Mouse (Mus musculus) intestine, embryonic 16.5 days (tissue): ENCODE data around the gene Olfr1377. TPM values are rescaled to one million over a fixed set of nuclear protein-coding genes. Genes with fewer than 3 reads are reported as not detected.
A peak's percentile ranks its signal among the peaks of the same experiment; 100 is the strongest.

Experiments
- ATAC-seq: fragments of 200-750 bp; cut with Nextera tagmentation; 2 replicates; pipeline ENCODE4 v1.8.0; 2017; ENCODE audit warnings: moderate TSS enrichment, moderate library complexity
- H3K27ac ChIP-seq: fragments of 300-500 bp; sonication (generic); 2 replicates; pipeline ENCODE4 v1.5.1; 2014; ENCODE audit warnings: mild to moderate bottlenecking, low read length
- H3K27me3 ChIP-seq: fragments of 300-500 bp; sonication (generic); replicated peaks from 2 replicates; pipeline ENCODE4 v1.6.1; 2014; ENCODE audit warnings: low read length, control low read depth, mixed read lengths; ENCODE audit not compliant: control insufficient read depth, insufficient read depth
- H3K36me3 ChIP-seq: fragments of 300-500 bp; sonication (generic); 2 replicates; pipeline ENCODE4 v1.6.1; 2014; ENCODE audit warnings: low read length, control low read depth; ENCODE audit not compliant: control insufficient read depth, insufficient read depth
- H3K4me1 ChIP-seq: fragments of 300-500 bp; sonication (generic); 2 replicates; pipeline ENCODE4 v1.6.1; 2014; ENCODE audit warnings: low read length, control low read depth, mixed read lengths; ENCODE audit not compliant: control insufficient read depth, insufficient read depth
- H3K4me2 ChIP-seq: fragments of 300-500 bp; sonication (generic); 2 replicates; pipeline ENCODE4 v1.6.1; 2014; ENCODE audit warnings: low read depth, low read length, control low read depth
- H3K4me3 ChIP-seq: fragments of 300-500 bp; sonication (generic); 2 replicates; pipeline ENCODE4 v1.5.1; 2014; ENCODE audit warnings: mild to moderate bottlenecking, low read length
- H3K9ac ChIP-seq: fragments of 300-500 bp; sonication (generic); 2 replicates; pipeline ENCODE4 v1.6.1; 2014; ENCODE audit warnings: low read depth, low read length
- H3K9me3 ChIP-seq: fragments of 300-500 bp; sonication (generic); 2 replicates; pipeline ENCODE4 v1.6.1; 2016; ENCODE audit warnings: low read length, control low read depth; ENCODE audit not compliant: control insufficient read depth
- WGBS: fragments of 180-500 bp; shearing (Covaris S2); extraction: QIAGEN DNeasy Blood & Tissue Kit; methylation state at CpG from one replicate; pipeline ENCODE4 v1.1.7; 2014; 5-methylcytosine and 5-hydroxymethylcytosine counted together
- polyA plus RNA-seq: library from polyadenylated mRNA; unstranded; fragments of >200 nt; fragmentation: Nextera tagmentation; extraction: Ambion mirVana; gene quantifications from 2 replicates; pipeline ENCODE4 v1.2.1, GENCODE M21; 2015

Gene Olfr1377
- polyA plus RNA-seq, result not detected in 2 replicates

DNA sequence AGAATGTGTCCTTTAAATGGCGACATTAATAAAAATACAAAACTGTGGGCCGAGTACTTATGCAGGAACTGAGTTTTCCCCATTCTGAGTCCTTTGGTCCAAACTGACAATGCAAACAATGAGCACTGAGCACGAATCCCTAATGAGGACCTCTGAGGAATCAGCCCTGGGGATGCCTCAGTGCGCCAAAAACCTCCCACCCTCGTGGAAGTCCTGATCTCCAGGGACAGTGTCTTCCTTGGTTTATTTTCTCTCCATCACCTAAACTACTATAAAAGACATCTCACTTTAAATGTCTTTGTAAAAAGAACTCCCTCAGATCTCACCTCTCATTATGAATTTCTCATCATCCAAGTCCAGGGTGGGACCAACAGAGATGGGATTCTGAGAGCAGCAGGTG, at the start of gene Olfr1377:
TSS of gene Olfr1377 (plus strand) at position 301 of the 400 bp plus-strand sequence.
- whole genome bisulfite sequencing, result 72% methylated on average over 5 of the region's 5 CpGs
- no peak for ATAC-seq
- Histone ChIP-seq H3K27ac (no peak within 1 kb of the TSS), H3K9ac (no peak within 1 kb of the TSS), H3K36me3 (no peaks in the 10 kb centered on the region), H3K9me3 (no peaks in the 10 kb centered on the region), H3K27me3 (no peaks in the 10 kb centered on the region), H3K4me3 (no peak within 1 kb of the TSS), H3K4me2 (no peak within 1 kb of the TSS), H3K4me1 (no peaks in the 10 kb centered on the region)

DNA sequence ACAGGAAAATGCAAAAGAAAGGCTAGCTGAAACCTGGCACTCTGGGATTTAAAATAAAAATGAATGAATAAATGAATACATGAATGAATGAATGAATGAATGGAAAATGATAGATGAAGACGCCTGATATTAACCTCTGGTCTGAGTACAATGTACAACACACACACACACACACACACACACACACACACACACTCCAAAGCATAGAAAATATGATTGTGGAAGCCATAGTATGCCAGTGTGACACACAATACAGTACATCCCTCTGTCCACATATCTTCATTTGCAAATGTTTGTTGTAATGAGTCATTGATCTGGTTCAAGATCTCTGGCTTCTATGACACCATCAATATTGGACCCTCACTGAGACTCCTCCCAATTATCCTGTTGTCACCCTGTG, 49.7 kb upstream of the Olfr1377 start:
- H3K27ac ChIP-seq, result no peak overlapping the region
- no peaks in the 10 kb centered on the region for H3K27me3 ChIP-seq
- peak; percentile 17 for ATAC-seq
- no peaks in the 10 kb centered on the region for H3K9me3 ChIP-seq
- 90% methylated on average over 1 of the region's 1 CpGs for WGBS
- H3K9ac ChIP-seq, result no peak overlapping the region
- H3K36me3 ChIP-seq, result no peaks in the 10 kb centered on the region
- no peaks in the 10 kb centered on the region for H3K4me1 ChIP-seq
- no peak overlapping the region; the same call in 1 of the 2 replicates for H3K4me2 ChIP-seq
- H3K4me3 ChIP-seq, result no peak overlapping the region

DNA sequence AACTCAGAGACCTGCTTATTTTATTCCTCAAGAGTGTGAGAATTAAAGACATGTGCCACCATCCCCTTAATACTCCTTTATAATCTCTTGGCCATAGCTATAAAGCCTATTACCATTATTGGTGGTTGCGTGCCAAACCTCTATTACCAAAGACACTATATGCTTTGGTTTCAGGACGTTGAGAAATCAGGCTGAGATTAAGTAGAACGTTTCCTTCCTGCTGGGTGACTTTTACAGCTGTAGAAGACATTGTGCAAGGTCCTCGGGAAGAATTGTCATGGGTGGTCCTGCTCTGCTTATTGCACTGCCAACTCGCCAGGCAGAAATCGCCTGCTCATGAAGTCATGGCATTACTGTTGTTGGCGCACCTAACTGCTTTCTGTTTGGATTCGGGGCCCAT, 43.3 kb upstream of the Olfr1377 start:
- Histone ChIP-seq H3K27ac (no peak overlapping the region), H3K36me3 (no peaks in the 10 kb centered on the region), H3K4me2 (no peak overlapping the region), H3K4me3 (no peak overlapping the region), H3K4me1 (no peaks in the 10 kb centered on the region), H3K27me3 (no peaks in the 10 kb centered on the region), H3K9me3 (no peaks in the 10 kb centered on the region), H3K9ac (no peak overlapping the region)
- ATAC-seq, result no peak
- 80% methylated on average over 8 of the region's 8 CpGs for WGBS

DNA sequence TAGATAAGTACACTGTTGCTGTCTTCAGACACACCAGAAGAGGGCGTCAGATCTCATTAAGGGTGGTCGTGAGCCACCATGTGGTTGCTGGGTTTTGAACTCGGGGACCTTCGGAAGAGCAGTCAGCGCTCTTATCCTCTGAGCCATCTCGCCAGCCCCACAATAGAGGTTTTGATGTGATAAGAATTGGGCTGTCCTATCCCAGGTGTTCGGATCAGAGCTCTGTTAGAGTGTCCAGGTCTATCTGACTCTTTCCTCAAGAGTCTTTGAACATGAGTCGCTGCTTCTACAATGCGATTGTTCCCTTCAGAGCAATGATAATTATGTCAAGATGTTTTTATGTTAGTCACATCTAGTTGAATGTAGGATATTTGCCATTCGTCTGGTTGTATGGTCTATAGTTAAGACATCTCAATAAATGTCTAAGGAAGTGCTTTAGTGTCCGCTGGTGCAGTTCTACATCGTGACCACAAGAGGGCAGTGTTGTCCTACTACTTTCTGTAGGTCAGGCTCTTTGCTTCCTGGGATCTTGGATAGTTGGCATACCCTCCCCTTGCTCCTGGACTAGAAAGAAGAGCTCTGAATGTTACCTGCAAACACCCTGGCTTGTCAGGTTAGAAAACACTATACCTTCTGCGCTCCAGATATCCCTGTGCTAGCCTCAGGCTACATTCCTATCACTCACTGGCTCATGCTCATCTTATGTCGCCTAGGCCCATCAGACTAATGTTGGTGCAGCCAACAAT, 42.0 kb upstream of the Olfr1377 start:
- Histone ChIP-seq H3K4me2 (no peak overlapping the region), H3K4me3 (no peak overlapping the region), H3K36me3 (no peaks in the 10 kb centered on the region), H3K27me3 (no peaks in the 10 kb centered on the region), H3K9me3 (no peaks in the 10 kb centered on the region), H3K4me1 (no peaks in the 10 kb centered on the region), H3K9ac (no peak overlapping the region), H3K27ac (no peak overlapping the region)
- ATAC-seq, result no peak
- WGBS, result 33% methylated on average over 14 of the region's 14 CpGs

DNA sequence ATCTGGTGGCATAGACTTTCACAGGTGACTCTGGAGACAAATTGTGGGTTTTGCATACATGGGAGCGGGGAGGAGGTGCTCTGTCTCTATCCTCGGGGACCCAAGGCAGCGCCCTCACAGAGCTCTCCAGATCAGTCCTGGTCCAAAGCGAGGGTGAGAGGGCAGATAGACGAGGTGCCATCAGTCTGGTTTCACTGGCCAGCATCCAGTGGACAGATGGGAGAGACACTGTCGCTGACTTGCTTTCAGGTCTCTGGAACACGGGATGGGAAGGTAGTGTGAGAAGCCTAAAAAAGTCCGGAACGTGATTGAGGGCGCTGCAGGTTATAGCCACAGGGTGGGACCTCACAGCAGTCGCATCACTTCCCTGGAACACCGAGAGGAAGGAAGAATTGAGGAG, 39.4 kb upstream of the Olfr1377 start:
- H3K9me3 ChIP-seq, result no peaks in the 10 kb centered on the region
- H3K9ac ChIP-seq, result no peak overlapping the region
- no peak overlapping the region for H3K27ac ChIP-seq
- no peak for ATAC-seq
- no peaks in the 10 kb centered on the region for H3K27me3 ChIP-seq
- H3K4me2 ChIP-seq, result no peak overlapping the region
- no peak overlapping the region for H3K4me3 ChIP-seq
- no peaks in the 10 kb centered on the region for H3K36me3 ChIP-seq
- WGBS, result 68% methylated on average over 12 of the region's 12 CpGs
- no peaks in the 10 kb centered on the region for H3K4me1 ChIP-seq

DNA sequence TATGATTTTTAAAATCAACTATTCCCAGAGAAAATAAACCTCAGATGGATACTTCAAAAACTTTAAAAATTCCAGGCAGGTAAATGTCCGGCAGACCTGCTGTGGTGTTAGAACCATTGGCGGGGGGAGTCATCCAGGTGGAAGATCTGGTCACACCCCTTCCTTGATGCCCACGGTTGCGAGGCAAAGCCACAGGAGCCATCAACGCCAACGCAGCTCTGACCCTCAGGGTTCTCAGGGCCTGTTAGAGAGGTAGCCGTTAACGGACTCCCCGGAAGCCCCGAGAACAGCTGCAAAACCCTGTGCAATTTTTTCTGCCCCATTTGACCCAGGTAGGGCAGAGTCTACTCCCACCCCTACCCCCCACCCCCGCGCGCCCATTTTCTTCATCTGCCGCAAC, 38.3 kb upstream of the Olfr1377 start, which contains the start of gene 4933414I15Rik:
TSS of gene 4933414I15Rik (minus strand) at position 260 of the 400 bp plus-strand sequence.
- Histone ChIP-seq H3K36me3 (no peaks in the 10 kb centered on the region), H3K27me3 (no peaks in the 10 kb centered on the region), H3K4me3 (no peak within 1 kb of the TSS), H3K9ac (no peak within 1 kb of the TSS), H3K4me1 (no peaks in the 10 kb centered on the region), H3K27ac (no peak within 1 kb of the TSS), H3K9me3 (no peaks in the 10 kb centered on the region), H3K4me2 (no peak within 1 kb of the TSS)
- 80% methylated on average over 14 of the region's 14 CpGs for WGBS
- no peak for ATAC-seq

DNA sequence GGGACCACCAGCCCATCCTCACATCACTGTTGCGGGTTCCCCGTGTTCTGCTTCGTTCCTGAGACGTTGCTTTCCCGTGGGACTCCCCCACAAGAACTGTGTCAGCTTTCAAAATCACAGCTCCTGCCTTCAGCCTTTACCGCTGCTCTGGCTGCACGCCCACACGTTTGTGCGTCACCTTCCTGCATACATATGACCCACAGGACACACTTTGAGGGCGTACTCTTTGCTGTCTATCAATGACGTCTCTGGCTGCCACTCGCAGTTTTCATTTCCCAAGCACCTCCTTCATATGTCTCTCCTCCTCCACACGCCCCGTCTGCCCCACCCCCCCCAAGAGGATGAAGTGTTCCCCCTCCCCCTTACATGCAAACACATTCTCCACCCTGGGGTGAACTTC, 29.5 kb upstream of the Olfr1377 start:
- Histone ChIP-seq H3K9me3 (no peaks in the 10 kb centered on the region), H3K4me2 (no peak overlapping the region), H3K27me3 (no peaks in the 10 kb centered on the region), H3K4me1 (no peaks in the 10 kb centered on the region), H3K4me3 (no peak overlapping the region), H3K9ac (no peak overlapping the region), H3K27ac (no peak overlapping the region), H3K36me3 (no peaks in the 10 kb centered on the region)
- 58% methylated on average over 14 of the region's 14 CpGs for WGBS
- no peak for ATAC-seq

DNA sequence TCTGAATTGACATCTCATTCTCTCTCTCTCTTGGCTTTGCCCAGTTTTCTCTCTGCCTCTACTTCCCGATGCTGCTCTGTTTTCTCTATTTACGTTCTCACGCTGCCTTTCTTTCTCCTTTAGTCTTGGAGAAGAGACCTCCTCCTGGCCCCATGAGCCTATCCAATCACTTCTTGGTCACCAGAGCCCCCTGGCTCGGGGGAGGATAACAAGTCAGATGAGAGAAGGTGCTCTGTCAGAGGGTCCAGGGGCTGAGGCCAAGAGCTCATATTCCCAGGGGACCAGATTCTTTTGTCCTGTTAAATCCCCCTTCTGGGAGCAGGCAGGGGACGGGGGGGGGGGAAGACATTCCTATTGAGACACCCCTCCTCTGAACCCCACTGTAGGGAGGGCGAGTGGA, 28.1 kb upstream of the Olfr1377 start, which contains the start of gene Prop1:
TSS of gene Prop1 (minus strand) at position 101 of the 400 bp plus-strand sequence.
- no peaks in the 10 kb centered on the region for H3K9me3 ChIP-seq
- no peak within 1 kb of the TSS for H3K4me2 ChIP-seq
- no peaks in the 10 kb centered on the region for H3K36me3 ChIP-seq
- H3K4me1 ChIP-seq, result no peaks in the 10 kb centered on the region
- no peak for ATAC-seq
- no peaks in the 10 kb centered on the region for H3K27me3 ChIP-seq
- H3K9ac ChIP-seq, result no peak within 1 kb of the TSS
- WGBS, result 66% methylated on average over 6 of the region's 6 CpGs
- no peak within 1 kb of the TSS for H3K4me3 ChIP-seq
- H3K27ac ChIP-seq, result no peak within 1 kb of the TSS

DNA sequence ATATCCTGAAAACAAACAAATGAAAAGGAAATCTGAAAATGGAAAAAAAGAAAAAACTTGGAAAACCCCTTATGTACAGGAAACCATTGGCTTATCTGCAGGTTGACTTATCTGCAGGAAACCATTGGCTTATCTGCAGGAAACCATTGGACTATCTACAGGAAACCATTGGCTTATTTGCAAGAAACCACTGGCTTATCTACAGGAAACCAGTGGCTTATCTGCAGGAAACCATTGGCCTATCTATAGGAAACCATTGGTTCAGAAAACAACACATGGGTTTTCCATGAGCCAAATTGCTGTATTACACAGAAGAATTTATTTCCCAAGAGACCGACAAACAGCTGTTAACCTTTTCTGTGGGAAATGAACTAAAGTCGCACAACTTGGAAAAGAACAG, 16.9 kb upstream of the Olfr1377 start:
- no peak overlapping the region for H3K9ac ChIP-seq
- no peaks in the 10 kb centered on the region for H3K9me3 ChIP-seq
- no peaks in the 10 kb centered on the region for H3K27me3 ChIP-seq
- H3K4me3 ChIP-seq, result no peak overlapping the region
- no peak overlapping the region for H3K27ac ChIP-seq
- no peaks in the 10 kb centered on the region for H3K36me3 ChIP-seq
- WGBS, result 82% methylated on average over 2 of the region's 2 CpGs
- ATAC-seq, result no peak
- H3K4me2 ChIP-seq, result no peak overlapping the region
- H3K4me1 ChIP-seq, result no peaks in the 10 kb centered on the region

DNA sequence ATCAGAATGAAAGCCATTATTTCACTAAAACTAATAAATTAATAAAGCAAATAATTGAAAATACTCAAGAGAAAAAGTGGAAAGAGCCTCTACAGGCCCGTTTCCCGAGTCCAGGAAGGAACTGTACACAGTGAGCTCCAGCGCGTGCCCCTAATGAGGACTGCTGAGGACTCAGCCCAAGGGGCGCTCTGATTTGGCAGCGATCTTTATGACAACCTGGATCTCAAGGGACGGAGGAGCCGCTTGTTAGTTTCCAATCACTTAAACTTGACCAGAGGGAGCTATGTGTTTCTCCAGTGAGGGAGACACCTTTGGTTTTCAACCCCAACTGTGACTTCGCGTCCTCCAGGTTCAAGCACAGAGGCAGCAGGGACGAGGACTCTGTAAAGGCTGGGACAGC, 15.5 kb upstream of the Olfr1377 start, which contains the start of gene Olfr1378:
TSS of gene Olfr1378 (plus strand) at position 301 of the 400 bp plus-strand sequence.
- Histone ChIP-seq H3K4me3 (no peak within 1 kb of the TSS), H3K27ac (no peak within 1 kb of the TSS), H3K27me3 (no peaks in the 10 kb centered on the region), H3K4me2 (no peak within 1 kb of the TSS), H3K36me3 (no peaks in the 10 kb centered on the region), H3K4me1 (no peaks in the 10 kb centered on the region), H3K9ac (no peak within 1 kb of the TSS), H3K9me3 (no peaks in the 10 kb centered on the region)
- no peak for ATAC-seq
- 86% methylated on average over 11 of the region's 11 CpGs for WGBS
